Mouse (Mus musculus): ENCODE data around the gene Patz1. TPM values are rescaled to one million over a fixed set of nuclear protein-coding genes. Genes with fewer than 3 reads are reported as not detected.
A peak's percentile ranks its signal among the peaks of the same experiment; 100 is the strongest.

Gene Patz1
- total RNA-seq, 2 experiments from 2014 or later: 48.3 to 49.2 TPM

GRCm38 (mm10) chr11:3290640-3291310, 2.1 kb downstream of the Patz1 start:
- peak; percentile 66 to 72 for DNase-seq (ENCODE audit: low spot score in 2 of 2)
- intact Hi-C loops (cut with DNase I): loop anchor here (2.0 kb wide), 1 partner anchor 40 kb away; the partner anchor contains the start of gene Pik3ip1

- DNase-seq (ENCODE audit: low spot score in 2 of 2): peak; percentile 29 to 30
- intact Hi-C loops (cut with DNase I): loop anchor here (2.0 kb wide), 1 partner anchor 39 kb away; the partner anchor contains the start of gene Pik3ip1
Observed at GRCm38 (mm10) chr11:3291311-3292061, 2.8 kb downstream of the Patz1 start.

DNA sequence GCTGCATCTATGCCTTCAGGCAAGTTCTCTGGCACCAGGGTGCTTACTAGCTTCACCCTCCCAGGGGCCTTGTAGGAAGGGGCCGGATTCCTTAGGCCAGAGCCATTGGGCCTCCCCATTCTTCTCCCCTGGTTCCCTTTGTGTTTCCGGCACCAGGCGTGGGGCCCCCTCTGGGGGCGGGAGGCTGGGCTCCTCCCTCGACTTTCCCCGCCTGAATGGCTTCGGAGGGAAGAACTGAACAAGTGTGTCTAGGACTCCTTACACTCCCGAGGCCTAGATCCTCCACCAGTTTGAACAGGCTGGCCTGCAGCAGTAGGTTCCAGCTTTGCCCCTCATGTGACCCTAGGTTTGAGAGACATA, 3.4 kb downstream of the Patz1 start:
- intact Hi-C loops (cut with DNase I): no loop called here
- DNase-seq (ENCODE audit: low spot score in 2 of 2): peak; percentile 20 to 47

- intact Hi-C loops (cut with DNase I): no loop called here
- DNase-seq (ENCODE audit: low spot score in 2 of 2): no peak
Observed at GRCm38 (mm10) chr11:3292711-3293249, 4.1 kb downstream of the Patz1 start.

DNA sequence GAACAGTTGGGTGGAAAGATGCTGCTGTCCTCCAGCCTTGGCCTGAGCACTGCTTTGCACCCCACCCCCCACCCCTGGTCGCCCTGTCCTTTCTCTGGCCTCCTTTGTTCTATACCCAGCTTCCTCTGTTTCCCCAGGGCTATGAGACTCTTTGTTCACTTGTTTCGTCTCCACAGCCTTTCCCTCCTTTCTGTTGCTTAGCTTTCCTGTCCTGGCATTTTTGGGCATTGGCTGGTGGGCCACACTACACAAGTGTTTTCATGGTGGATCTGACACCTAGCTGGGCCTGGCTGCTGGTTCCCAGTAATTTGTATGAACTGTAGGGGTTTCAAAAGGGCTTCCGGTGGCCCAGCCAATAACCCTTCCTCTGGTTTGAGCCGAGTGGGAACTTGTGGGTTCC, 4.7 kb downstream of the Patz1 start:
- intact Hi-C loops (cut with DNase I): no loop called here
- no peak for DNase-seq (ENCODE audit: low spot score in 2 of 2)

DNA sequence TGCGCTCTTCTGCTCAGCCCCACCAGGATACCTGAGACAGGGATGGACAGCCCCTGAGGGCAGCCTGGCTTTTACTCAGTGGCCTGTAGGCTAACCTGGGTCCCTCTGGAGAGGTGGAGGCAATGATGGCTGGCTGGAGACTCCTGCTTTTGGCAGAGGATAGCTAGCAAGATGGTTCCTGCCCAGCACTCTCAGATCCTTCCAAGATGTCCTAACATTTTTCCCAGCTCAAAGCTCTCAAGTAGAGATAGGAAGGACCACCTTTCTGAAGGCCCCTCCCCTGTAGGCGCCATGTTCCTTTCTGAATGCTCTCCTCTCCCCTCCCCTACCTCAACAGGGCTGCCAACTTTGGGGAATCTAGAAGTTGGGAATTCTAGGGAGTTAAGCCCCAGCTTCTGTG, 6.0 kb downstream of the Patz1 start:
- intact Hi-C loops (cut with DNase I): no loop called here
- DNase-seq (ENCODE audit: low spot score in 2 of 2): no peak

- DNase-seq (ENCODE audit: low spot score in 2 of 2): no peak
- intact Hi-C loops (cut with DNase I): no loop called here
Observed at GRCm38 (mm10) chr11:3296056-3296455, 7.4 kb downstream of the Patz1 start.

DNA sequence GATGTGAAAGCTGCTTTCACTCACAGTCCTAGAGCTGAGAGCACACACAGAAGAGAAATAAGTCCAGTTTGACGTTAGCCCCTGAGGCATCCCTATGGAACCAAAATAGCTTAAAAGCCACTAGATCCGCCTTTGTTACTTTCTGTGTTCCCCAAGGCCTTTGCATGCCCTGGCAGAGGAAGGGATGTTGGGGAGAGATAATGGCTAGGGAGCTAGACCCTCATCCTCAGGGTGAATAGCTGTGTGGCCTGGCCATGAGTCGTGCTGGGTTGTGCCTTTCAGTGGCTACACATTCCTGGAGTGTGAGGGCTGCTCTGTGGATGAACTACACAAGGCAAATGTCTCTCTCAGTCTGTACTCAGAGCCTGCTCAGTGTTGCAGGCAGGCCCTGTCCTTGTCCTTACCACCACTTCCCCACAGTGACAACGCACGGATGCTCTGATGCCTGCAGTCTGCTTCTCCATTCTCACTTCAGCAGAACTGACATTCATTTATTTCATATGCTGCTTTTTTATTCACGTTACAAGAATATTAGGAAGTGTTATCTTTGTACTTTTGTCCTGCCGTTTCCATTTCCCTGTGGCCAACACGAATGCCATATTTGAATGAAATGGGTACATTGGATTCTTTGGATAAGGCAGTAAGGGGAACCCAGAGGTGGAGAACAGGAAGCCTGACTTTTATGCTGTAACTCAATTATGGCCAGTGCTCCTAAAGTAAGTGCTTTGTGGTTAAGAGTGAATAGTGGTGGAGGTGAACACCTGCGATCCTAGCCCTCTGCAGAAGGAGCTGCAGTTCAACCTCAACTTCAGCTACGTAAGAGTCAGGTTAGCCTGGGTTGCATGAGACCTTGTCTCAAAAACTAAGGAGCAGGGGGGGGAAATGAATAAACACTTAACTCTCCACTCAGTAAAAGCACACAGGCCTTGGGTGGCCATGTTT, 9.5 kb downstream of the Patz1 start:
- intact Hi-C loops (cut with DNase I): no loop called here
- no peak for DNase-seq (ENCODE audit: low spot score in 2 of 2)

GRCm38 (mm10) chr11:3298813-3299185, 10.1 kb downstream of the Patz1 start:
- intact Hi-C loops (cut with DNase I): no loop called here
- DNase-seq (ENCODE audit: low spot score in 2 of 2): no peak

- no peak for DNase-seq (ENCODE audit: low spot score in 2 of 2)
- intact Hi-C loops (cut with DNase I): no loop called here
Observed at GRCm38 (mm10) chr11:3301075-3301474, 12.4 kb downstream of the Patz1 start.

DNA sequence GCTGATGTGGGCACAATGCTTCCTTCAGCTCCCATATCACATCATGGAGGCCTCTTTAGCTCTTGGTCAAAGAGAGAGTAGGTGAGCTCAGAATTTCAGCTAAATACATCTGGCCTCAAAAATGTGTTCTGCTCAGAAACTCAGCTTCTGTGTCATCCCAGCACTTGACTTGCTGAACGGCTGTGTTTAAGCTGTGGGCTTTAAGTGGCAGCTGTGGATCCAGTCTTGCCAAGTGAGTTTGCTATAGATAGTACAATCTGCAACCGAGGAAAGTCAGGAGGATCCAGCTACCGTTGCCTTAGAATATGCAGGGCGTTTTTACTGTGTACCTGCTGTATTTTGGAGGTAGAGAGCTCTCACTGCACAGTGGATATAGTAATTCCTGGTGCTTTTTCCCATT, 13.7 kb downstream of the Patz1 start:
- peak; percentile 46 to 47 for DNase-seq (ENCODE audit: low spot score in 2 of 2)
- intact Hi-C loops (cut with DNase I): no loop called here

DNA sequence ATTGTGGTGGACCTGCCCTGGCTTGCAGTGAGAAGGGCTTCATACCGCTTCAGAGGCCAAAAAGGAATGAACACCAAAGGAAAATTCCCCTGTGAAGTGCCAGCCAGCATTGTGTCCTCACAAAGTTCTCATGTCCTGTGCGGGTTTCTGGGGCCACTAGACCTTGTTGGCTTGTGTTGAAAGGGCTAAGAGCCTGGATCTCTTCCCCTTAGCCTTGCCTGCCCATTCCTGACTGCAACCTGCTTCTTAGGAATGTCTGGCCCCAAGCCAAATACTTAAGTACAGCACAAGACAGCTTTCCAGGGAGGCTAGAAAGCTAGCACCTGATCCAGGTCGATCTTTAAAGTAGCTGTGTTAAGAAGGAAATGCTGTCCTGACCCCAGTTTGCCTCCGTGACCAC, 14.1 kb downstream of the Patz1 start:
- DNase-seq (ENCODE audit: low spot score in 2 of 2): no peak
- intact Hi-C loops (cut with DNase I): no loop called here

- intact Hi-C loops (cut with DNase I): no loop called here
- DNase-seq (ENCODE audit: low spot score in 2 of 2): no peak
Observed at GRCm38 (mm10) chr11:3305821-3306220, 17.1 kb downstream of the Patz1 start.

- no peak for DNase-seq (ENCODE audit: low spot score in 2 of 2)
- intact Hi-C loops (cut with DNase I): no loop called here
Observed at GRCm38 (mm10) chr11:3307875-3308274, 19.2 kb downstream of the Patz1 start.

GRCm38 (mm10) chr11:3309884-3310283, 21.2 kb downstream of the Patz1 start:
- intact Hi-C loops (cut with DNase I): no loop called here
- DNase-seq (ENCODE audit: low spot score in 2 of 2): no peak

- intact Hi-C loops (cut with DNase I): no loop called here
- no peak for DNase-seq (ENCODE audit: low spot score in 2 of 2)
Observed at GRCm38 (mm10) chr11:3310789-3311585, 22.3 kb downstream of the Patz1 start.

GRCm38 (mm10) chr11:3311586-3312347, 23.1 kb downstream of the Patz1 start:
- no peak for DNase-seq (ENCODE audit: low spot score in 2 of 2)
- intact Hi-C loops (cut with DNase I): no loop called here

DNA sequence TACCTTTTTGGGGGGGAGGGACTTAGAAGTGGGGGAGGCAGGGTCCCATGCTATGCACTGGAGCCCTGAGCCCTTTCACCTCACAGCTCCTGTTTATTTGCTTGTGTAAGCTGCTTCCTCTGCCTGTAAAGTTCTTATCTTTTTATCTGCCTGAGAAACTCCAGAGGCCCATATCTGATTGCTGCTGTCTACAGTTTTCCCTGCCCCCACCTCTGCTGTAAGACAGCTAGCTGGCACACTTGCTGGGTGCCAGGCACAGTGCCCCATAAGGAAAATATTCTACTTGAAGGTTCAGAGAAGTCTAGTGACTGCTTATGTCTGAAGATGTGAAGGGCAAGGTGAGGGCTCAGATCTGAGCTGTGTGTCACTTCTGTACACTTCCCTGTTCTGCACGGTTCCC, 24.6 kb downstream of the Patz1 start:
- intact Hi-C loops (cut with DNase I): no loop called here
- no peak for DNase-seq (ENCODE audit: low spot score in 2 of 2)

GRCm38 (mm10) chr11:3314148-3314547, 25.5 kb downstream of the Patz1 start:
- DNase-seq (ENCODE audit: low spot score in 2 of 2): no peak
- intact Hi-C loops (cut with DNase I): no loop called here

All from left cerebral cortex, postnatal 36 days (tissue).